Mouse (Mus musculus) liver, postnatal 0 days (tissue): ENCODE results near the gene Trpc7. TPM values are rescaled to one million over a fixed set of nuclear protein-coding genes. Genes with fewer than 3 reads are reported as not detected.

Source experiments
- ATAC-seq: fragments of 200-750 bp; cut with Nextera tagmentation; 2 replicates; pipeline ENCODE4 v1.8.0; 2017; ENCODE audit warnings: mild to moderate bottlenecking, moderate library complexity
- DNase-seq: peaks from one replicate; pipeline ENCODE4 v3.0.0-alpha.2; 2016
- H3K27ac ChIP-seq: fragments of 300-500 bp; sonication (generic); 2 replicates; pipeline ENCODE4 v1.5.1; 2014; ENCODE audit warnings: antibody characterized with exemption, moderate library complexity, mild to moderate bottlenecking, low read depth
- H3K27me3 ChIP-seq: fragments of 300-500 bp; sonication (generic); 2 replicates; pipeline ENCODE4 v1.6.1; 2014; ENCODE audit warnings: low read length, control low read depth, mixed read lengths; ENCODE audit not compliant: insufficient read depth
- H3K36me3 ChIP-seq: fragments of 300-500 bp; sonication (generic); replicated peaks from 2 replicates; pipeline ENCODE4 v1.6.1; 2014; ENCODE audit warnings: mild to moderate bottlenecking, control low read depth, low read length, moderate library complexity, mixed read lengths; ENCODE audit not compliant: insufficient read depth
- H3K4me1 ChIP-seq: fragments of 300-500 bp; sonication (generic); 2 replicates; pipeline ENCODE4 v1.6.1; 2014; ENCODE audit warnings: antibody characterized with exemption, mild to moderate bottlenecking, control low read depth; ENCODE audit not compliant: insufficient read depth
- H3K4me2 ChIP-seq: fragments of 300-500 bp; sonication (generic); 2 replicates; pipeline ENCODE4 v1.6.1; 2014; ENCODE audit warnings: low read depth, mild to moderate bottlenecking, low read length, moderate library complexity, mixed read lengths
- H3K4me3 ChIP-seq: fragments of 300-500 bp; sonication (generic); 2 replicates; pipeline ENCODE4 v1.5.1; 2014; ENCODE audit warnings: low read depth, low read length
- H3K9ac ChIP-seq: fragments of 300-500 bp; sonication (generic); replicated peaks from 2 replicates; pipeline ENCODE4 v1.6.1; 2014; ENCODE audit warnings: mild to moderate bottlenecking, moderate library complexity
- H3K9me3 ChIP-seq: fragments of 300-500 bp; sonication (generic); 2 replicates; pipeline ENCODE4 v1.6.1; 2016; ENCODE audit warnings: mild to moderate bottlenecking, control low read depth, low read length, mixed read lengths
- CTCF ChIP-seq: sonication (generic); IDR thresholded peaks from 2 replicates; pipeline ENCODE4 v1.5.1; 2016; ENCODE audit warnings: antibody characterized with exemption, low read depth
- EP300 ChIP-seq: IDR thresholded peaks from 2 replicates; pipeline ENCODE4 v1.6.1; 2016; ENCODE audit warnings: antibody characterized with exemption, low read depth, mild to moderate bottlenecking
- WGBS: fragments of 180-500 bp; shearing (Covaris S2); extraction: QIAGEN DNeasy Blood & Tissue Kit; methylation state at CpG from one replicate; pipeline ENCODE4 v1.1.7; 2014; ENCODE audit not compliant: insufficient replicate concordance; 5-methylcytosine and 5-hydroxymethylcytosine counted together
- polyA plus RNA-seq: library from polyadenylated mRNA; unstranded; fragments of >200 nt; fragmentation: Nextera tagmentation; extraction: Ambion mirVana; gene quantifications from 2 replicates; pipeline ENCODE4 v1.2.1, GENCODE M21; 2015

Trpc7 gene
- polyA plus RNA-seq, 1 experiment from 2014 or later: not detected

DNA sequence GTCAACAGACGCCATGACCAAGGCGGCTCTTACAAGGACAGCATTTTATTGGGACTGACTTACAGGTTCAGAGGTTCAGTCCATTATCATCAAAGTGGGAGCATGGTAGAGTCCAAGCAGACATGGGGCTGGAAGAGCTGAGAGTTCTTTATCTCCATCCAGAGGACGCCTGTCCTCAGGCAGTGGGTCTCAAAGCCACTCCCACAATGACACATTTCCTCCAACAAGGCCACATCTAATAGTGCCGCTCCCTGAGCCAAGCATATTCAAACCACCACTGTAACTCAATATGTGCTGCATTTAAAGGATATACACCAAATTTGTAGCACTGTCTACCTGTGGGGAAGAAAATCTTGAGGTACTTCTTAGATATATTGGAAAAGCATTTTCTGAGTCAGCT, 161.2 kb downstream of the Trpc7 start:
- 70% methylated on average over 4 of the region's 4 CpGs for WGBS
- no peaks in the 10 kb centered on the region for H3K27me3 ChIP-seq
- DNase-seq (no peak), ATAC-seq (no peak)
- no peaks in the 10 kb centered on the region for H3K9me3 ChIP-seq
- TF ChIP-seq CTCF: no peak
- no peak for TF ChIP-seq EP300
- no peak overlapping the region for H3K27ac ChIP-seq
- no peak overlapping the region for H3K9ac ChIP-seq
- H3K4me1 ChIP-seq: no peaks in the 10 kb centered on the region
- H3K4me2 ChIP-seq: no peak overlapping the region
- H3K36me3 ChIP-seq: peaks cover 37% of the 10 kb centered on the region
- H3K4me3 ChIP-seq: no peak overlapping the region

DNA sequence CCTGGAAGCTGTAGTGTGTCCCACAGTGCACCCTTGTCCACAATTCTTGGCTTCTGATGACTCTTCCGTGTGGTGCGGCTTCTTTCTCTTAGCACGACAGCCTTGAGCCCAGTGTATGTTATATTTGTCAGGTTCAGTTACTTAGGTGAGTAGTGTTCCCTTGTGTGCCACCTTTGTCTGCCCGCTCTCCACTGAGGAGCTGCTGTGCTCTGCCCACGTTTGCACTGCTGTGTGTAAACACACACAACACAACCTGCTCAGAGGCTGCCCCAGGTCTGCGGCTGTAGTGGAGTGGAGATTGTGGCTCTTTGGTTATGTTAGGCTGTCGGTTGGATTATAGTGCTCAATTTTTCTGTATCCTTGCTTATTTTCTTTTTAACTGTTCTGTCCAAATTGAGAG, 166.7 kb downstream of the Trpc7 start:
- Histone ChIP-seq H3K27me3 (no peaks in the 10 kb centered on the region), H3K4me1 (no peaks in the 10 kb centered on the region), H3K9ac (no peak overlapping the region), H3K9me3 (no peaks in the 10 kb centered on the region), H3K36me3 (peaks cover 51% of the 10 kb centered on the region), H3K4me3 (no peak overlapping the region), H3K4me2 (no peak overlapping the region), H3K27ac (no peak overlapping the region)
- TF ChIP-seq EP300 (no peak), CTCF (no peak)
- 85% methylated on average over 7 of the region's 7 CpGs for WGBS
- ATAC-seq (no peak), DNase-seq (no peak)

DNA sequence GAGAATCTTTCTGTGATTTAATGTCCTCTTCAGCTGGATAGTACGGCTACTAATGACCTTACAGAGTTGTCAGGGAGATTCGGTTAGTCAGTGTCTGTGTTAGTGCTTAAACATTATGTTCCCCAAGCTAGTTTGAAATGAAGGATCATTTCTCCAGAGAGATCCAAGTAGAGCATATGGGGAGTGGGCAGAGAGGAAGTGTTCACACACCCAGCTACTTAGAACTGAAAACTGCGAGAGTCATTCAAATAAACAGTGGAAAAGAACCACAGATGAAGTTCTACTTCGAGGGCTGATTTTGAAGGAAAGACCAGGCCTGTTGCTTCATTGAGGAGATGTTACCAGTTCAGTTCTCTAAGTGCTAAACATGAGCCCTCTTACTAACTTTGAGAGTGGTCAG, 169.2 kb downstream of the Trpc7 start:
- H3K4me1 ChIP-seq: no peaks in the 10 kb centered on the region
- H3K9ac ChIP-seq: no peak overlapping the region
- no peak for ATAC-seq
- DNase-seq: no peak
- TF ChIP-seq CTCF: no peak
- TF ChIP-seq EP300: no peak
- no peak overlapping the region for H3K4me3 ChIP-seq
- H3K36me3 ChIP-seq: peaks cover 44% of the 10 kb centered on the region
- H3K27me3 ChIP-seq: no peaks in the 10 kb centered on the region
- no peak overlapping the region for H3K4me2 ChIP-seq
- no peak overlapping the region for H3K27ac ChIP-seq
- H3K9me3 ChIP-seq: no peaks in the 10 kb centered on the region
- WGBS: 85% methylated on average over 4 of the region's 4 CpGs

Other genes starting within 250 kb of the Trpc7 start
- 3.5 and 3.8 TPM in 2 replicates for gene Smad5, start 193.0 kb downstream of the Trpc7 start, polyA plus RNA-seq
- gene Gm45623, start 142.2 kb downstream of the Trpc7 start, polyA plus RNA-seq: not detected in 2 replicates